ENCODE assay signal across 8 mouse cellular contexts in the genomic region with DNA sequence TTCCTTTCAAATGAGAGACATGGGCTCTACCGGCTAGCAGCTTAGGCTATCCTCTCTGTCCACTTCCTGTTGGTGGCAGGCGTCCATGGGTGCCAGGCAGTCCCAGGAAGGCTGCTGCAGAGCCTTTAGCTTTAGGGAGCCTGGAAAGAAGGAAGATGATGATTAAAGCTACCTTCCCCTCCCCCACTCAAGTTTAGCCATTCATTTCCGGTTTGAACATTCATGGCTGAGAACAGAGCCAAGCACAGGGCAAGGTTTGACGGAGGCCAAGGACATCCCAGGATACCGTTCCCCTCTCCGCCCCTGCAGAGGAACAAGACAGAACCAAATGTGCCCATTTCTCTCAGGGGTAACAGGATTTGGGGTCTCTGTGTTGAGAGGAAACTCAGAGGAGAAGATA. TPM values are rescaled to one million over a fixed set of nuclear protein-coding genes. Genes with fewer than 3 reads are reported as not detected.
DNase-seq lines count a peak whose midpoint lies in the region; ATAC-seq and TF ChIP-seq lines count a peak whose summit lies in the region.

No protein-coding gene starts in this region.

- ATAC-seq in heart, embryonic 12.5 days (ENCODE audit: insufficient number of reproducible peaks, low FRiP score), result no peak

- peaks cover 22% of the 10 kb centered on the region for H3K36me3 ChIP-seq in heart, embryonic 12.5 days

- H3K4me2 ChIP-seq in heart, embryonic 12.5 days, result peak overlapping the region; percentile 30

- peak overlapping the region; percentile 77 for H3K27ac ChIP-seq in layer of hippocampus, adult 2 months
- peak overlapping the region; percentile 49 for H3K27ac ChIP-seq in heart, embryonic 12.5 days (ENCODE audit: poor library complexity, severe bottlenecking)

- 56% methylated on average over 6 of the region's 6 CpGs for WGBS in heart, embryonic 12.5 days

- no peaks in the 10 kb centered on the region for H3K9me3 ChIP-seq in heart, embryonic 12.5 days (replicated peaks)

- H3K27me3 ChIP-seq in heart, embryonic 12.5 days (replicated peaks), result no peaks in the 10 kb centered on the region

- intact Hi-C loops in left cerebral cortex, postnatal 36 days (cut with DNase I), result no loop called here

- TF ChIP-seq CTCF in layer of hippocampus, adult 2 months (conservative IDR thresholded peaks at IDR 0.05), result no peak

- no peak for DNase-seq in layer of hippocampus, adult 2 months (ENCODE audit: low spot score in 2 of 2)
- no peak for DNase-seq in layer of hippocampus, adult 9-11 months
- DNase-seq in kidney, adult 8-10 months, result peak; percentile 45 to 49
- DNase-seq in lung, postnatal 10 days, result peak; percentile 59
- DNase-seq in thymus, postnatal 25 days, result no peak
- DNase-seq in left cerebral cortex, postnatal 36 days (ENCODE audit: low spot score in 2 of 2), result no peak
- DNase-seq in c-Kit-positive CD71-positive TER-119-positive erythroid progenitor cells, embryonic 14.5 days (ENCODE audit: low spot score), result no peak

- peak overlapping the region; percentile 54 for H3K9ac ChIP-seq in heart, embryonic 12.5 days

- H3K4me1 ChIP-seq in heart, embryonic 12.5 days (replicated peaks), result peaks cover 73% of the 10 kb centered on the region

- H3K4me3 ChIP-seq in layer of hippocampus, adult 2 months, result peak overlapping the region; percentile 26
- no peak overlapping the region for H3K4me3 ChIP-seq in heart, embryonic 12.5 days

RNA-seq across cellular contexts. Expression of gene Prkaca, which starts 4.9 kb away (rescaled TPM):
- 100 to 1,000 TPM; 256 to 257 TPM for total RNA-seq in layer of hippocampus, adult 2 months (2021)
- polyA plus RNA-seq in heart, embryonic 12.5 days (2016; fragmentation: Nextera tagmentation; extraction: Ambion mirVana), result 216 and 234 TPM in 2 replicates
- total RNA-seq in left cerebral cortex, postnatal 36 days (2021), result 100 to 1,000 TPM; 243 to 267 TPM

RNA-seq across cellular contexts. Expression of gene Samd1, which starts 19.8 kb away (rescaled TPM):
- 10 to 100 TPM; 40.7 to 41.2 TPM for total RNA-seq in layer of hippocampus, adult 2 months (2021)
- polyA plus RNA-seq in heart, embryonic 12.5 days (2016; fragmentation: Nextera tagmentation; extraction: Ambion mirVana), result 4.5 and 5.8 TPM in 2 replicates
- 10 to 100 TPM; 41.5 to 46.6 TPM for total RNA-seq in left cerebral cortex, postnatal 36 days (2021)

RNA-seq across cellular contexts. Expression of gene Asf1b, which starts 22.3 kb away (rescaled TPM):
- under 1 TPM; 0.44 to 0.82 TPM for total RNA-seq in layer of hippocampus, adult 2 months (2021)
- 55.0 and 58.3 TPM in 2 replicates for polyA plus RNA-seq in heart, embryonic 12.5 days (2016; fragmentation: Nextera tagmentation; extraction: Ambion mirVana)
- under 1 TPM; 0.39 to 0.48 TPM for total RNA-seq in left cerebral cortex, postnatal 36 days (2021)

RNA-seq across cellular contexts. Expression of gene Gm10644, which starts 22.6 kb away (rescaled TPM):
- total RNA-seq in layer of hippocampus, adult 2 months (2021), result under 1 TPM; 0.44 to 0.87 TPM
- polyA plus RNA-seq in heart, embryonic 12.5 days (2016; fragmentation: Nextera tagmentation; extraction: Ambion mirVana), result 0.34 and 0.40 TPM in 2 replicates
- under 1 TPM; 0.25 to 0.54 TPM for total RNA-seq in left cerebral cortex, postnatal 36 days (2021)

RNA-seq across cellular contexts. Expression of gene 1700067K01Rik, which starts 23.7 kb away (rescaled TPM):
- total RNA-seq in layer of hippocampus, adult 2 months (2021), result under 1 TPM; 0.66 to 0.82 TPM
- 0.22 and 0.54 TPM in 2 replicates for polyA plus RNA-seq in heart, embryonic 12.5 days (2016; fragmentation: Nextera tagmentation; extraction: Ambion mirVana)
- under 1 TPM in 1 of 2 experiments, not detected in 1; 0.59 TPM for total RNA-seq in left cerebral cortex, postnatal 36 days (2021)

Comparison
In these comparisons a context has a peak if more than half of its experiments do, and no peak if none do; other contexts are left out.
1. DNase-seq: peak in kidney, adult 8-10 months (2 of 2) and lung, postnatal 10 days (single experiment); none in layer of hippocampus, adult 2 months (0 of 2), layer of hippocampus, adult 9-11 months (single experiment), thymus, postnatal 25 days (single experiment), left cerebral cortex, postnatal 36 days (0 of 2) and c-Kit-positive CD71-positive TER-119-positive erythroid progenitor cells, embryonic 14.5 days (single experiment).